Mouse (Mus musculus) liver, embryonic 15.5 days (tissue): Measurements from ENCODE around the gene Gnb1. TPM values are rescaled to one million over a fixed set of nuclear protein-coding genes. Genes with fewer than 3 reads are reported as not detected.

Source experiments
- ATAC-seq: fragments of 200-750 bp; cut with Nextera tagmentation; 2 replicates; pipeline ENCODE4 v1.8.0; 2017; ENCODE audit warnings: moderate number of reproducible peaks, mild to moderate bottlenecking, moderate library complexity; ENCODE audit not compliant: insufficient read depth
- H3K27ac ChIP-seq: fragments of 300-500 bp; sonication (generic); replicated peaks from 2 replicates; pipeline ENCODE4 v1.5.1; 2015; ENCODE audit warnings: mild to moderate bottlenecking, inconsistent platforms
- H3K27me3 ChIP-seq: fragments of 300-500 bp; sonication (generic); 2 replicates; pipeline ENCODE4 v1.6.1; 2015; ENCODE audit warnings: mild to moderate bottlenecking, inconsistent platforms
- H3K36me3 ChIP-seq: fragments of 300-500 bp; sonication (generic); replicated peaks from 2 replicates; pipeline ENCODE4 v1.6.1; 2015; ENCODE audit warnings: moderate library complexity, mild to moderate bottlenecking, inconsistent platforms
- H3K4me1 ChIP-seq: fragments of 300-500 bp; sonication (generic); replicated peaks from 2 replicates; pipeline ENCODE4 v1.6.1; 2015; ENCODE audit warnings: inconsistent platforms
- H3K4me2 ChIP-seq: fragments of 300-500 bp; sonication (generic); 2 replicates; pipeline ENCODE4 v1.6.1; 2015; ENCODE audit warnings: moderate library complexity, mild to moderate bottlenecking, inconsistent platforms
- H3K4me3 ChIP-seq: fragments of 300-500 bp; sonication (generic); replicated peaks from 2 replicates; pipeline ENCODE4 v1.5.1; 2015; ENCODE audit warnings: mild to moderate bottlenecking, inconsistent platforms
- H3K9ac ChIP-seq: fragments of 300-500 bp; sonication (generic); 2 replicates; pipeline ENCODE4 v1.6.1; 2015; ENCODE audit warnings: moderate library complexity, mild to moderate bottlenecking, inconsistent platforms
- H3K9me3 ChIP-seq: fragments of 300-500 bp; sonication (generic); replicated peaks from 2 replicates; pipeline ENCODE4 v1.6.1; 2016; ENCODE audit warnings: inconsistent platforms
- WGBS: fragments of 180-500 bp; shearing (Covaris S2); methylation state at CpG from one replicate; pipeline ENCODE4 v1.1.7; 2015; ENCODE audit warnings: mixed read lengths; ENCODE audit not compliant: insufficient replicate concordance; 5-methylcytosine and 5-hydroxymethylcytosine counted together
- polyA plus RNA-seq: library from polyadenylated mRNA; unstranded; fragments of >200 nt; fragmentation: Nextera tagmentation; extraction: Ambion mirVana; gene quantifications from 2 replicates; pipeline ENCODE4 v1.2.1, GENCODE M21; 2015

The Gnb1 gene
- polyA plus RNA-seq, 1 experiment from 2014 or later: 100 TPM

DNA sequence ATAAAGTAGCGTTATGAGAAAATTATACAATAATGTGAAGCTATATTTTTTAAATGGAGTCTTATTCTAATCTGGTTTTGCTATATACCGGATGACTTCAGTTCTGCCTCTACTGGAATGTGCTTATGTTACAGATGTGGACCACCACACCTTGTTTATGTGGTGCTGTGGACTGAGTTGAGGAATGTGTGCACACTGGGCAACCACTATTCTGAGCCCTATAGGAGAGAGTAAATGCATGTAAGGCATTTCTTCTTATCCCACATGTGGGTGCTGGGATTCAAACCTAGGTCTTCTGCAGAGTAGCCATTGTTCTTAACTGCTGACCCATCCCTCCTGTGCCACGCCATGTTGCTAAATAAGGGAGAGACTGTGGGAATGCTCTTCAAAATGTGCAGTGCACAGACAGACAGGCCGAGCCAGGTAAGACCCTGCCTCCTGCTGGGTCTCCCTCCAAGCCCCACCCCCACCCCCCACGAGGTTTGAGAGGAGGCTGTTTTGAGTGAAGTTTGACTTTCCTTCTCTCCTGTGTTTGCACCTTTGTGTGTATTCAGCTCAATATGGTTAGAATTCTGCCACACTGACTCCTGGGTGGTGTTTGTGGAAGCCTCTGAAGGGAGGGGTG lies 14.6 kb downstream of the Gnb1 start:
- H3K27me3 ChIP-seq: no peaks in the 10 kb centered on the region
- H3K36me3 ChIP-seq: no peaks in the 10 kb centered on the region
- no peak overlapping the region for H3K4me2 ChIP-seq
- peaks cover 52% of the 10 kb centered on the region for H3K4me1 ChIP-seq
- 73% methylated on average over 5 of the region's 5 CpGs for WGBS
- H3K9ac ChIP-seq: no peak overlapping the region; the same call in 1 of the 2 replicates
- no peak overlapping the region for H3K4me3 ChIP-seq
- H3K9me3 ChIP-seq: no peaks in the 10 kb centered on the region
- no peak overlapping the region for H3K27ac ChIP-seq
- ATAC-seq: no peak

DNA sequence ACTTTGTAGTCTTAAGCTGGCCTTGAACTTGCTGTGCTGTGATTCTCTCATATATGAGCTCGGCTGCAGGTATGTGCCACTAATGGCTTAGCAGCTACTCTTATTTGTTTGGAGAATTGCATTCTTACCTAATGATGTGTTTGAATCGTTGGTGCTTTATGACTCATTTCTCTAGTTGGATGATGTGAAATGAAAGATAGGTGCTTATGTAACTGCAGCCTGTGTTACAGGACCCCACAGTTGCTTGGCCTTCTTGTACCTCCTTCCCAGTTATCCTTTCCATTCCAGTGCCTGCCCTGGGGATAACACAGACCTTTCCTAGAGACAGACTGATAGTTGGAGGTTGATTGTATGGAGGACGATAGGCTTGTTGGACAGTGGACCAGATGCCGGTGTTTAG lies 17.5 kb downstream of the Gnb1 start:
- ATAC-seq: no peak
- Histone ChIP-seq H3K27me3 (no peaks in the 10 kb centered on the region), H3K27ac (no peak overlapping the region), H3K36me3 (no peaks in the 10 kb centered on the region), H3K4me2 (no peak overlapping the region), H3K9me3 (no peaks in the 10 kb centered on the region), H3K9ac (no peak overlapping the region), H3K4me1 (peaks cover 38% of the 10 kb centered on the region), H3K4me3 (no peak overlapping the region)
- 75% methylated on average over 4 of the region's 4 CpGs for WGBS

DNA sequence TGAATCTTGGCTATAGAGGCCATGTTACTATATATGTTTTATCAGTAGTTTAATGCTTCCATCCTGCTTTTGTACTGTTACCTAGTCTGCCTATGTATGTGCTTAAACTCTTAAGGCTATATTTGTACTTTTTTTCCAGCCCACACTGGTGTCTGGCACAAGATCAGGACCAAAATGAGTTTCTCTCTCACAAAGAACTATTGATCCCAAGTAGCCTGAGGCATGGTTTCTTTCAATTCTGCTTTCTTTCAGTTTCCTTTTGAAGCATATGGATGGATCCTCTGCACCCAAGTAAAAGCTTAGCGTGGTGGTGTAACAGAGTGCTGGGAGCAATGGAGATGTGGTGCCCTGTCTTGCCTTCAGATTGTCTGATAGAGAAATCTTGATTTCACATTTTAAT lies 19.8 kb downstream of the Gnb1 start:
- no peaks in the 10 kb centered on the region for H3K27me3 ChIP-seq
- H3K36me3 ChIP-seq: no peaks in the 10 kb centered on the region
- H3K4me1 ChIP-seq: peaks cover 17% of the 10 kb centered on the region
- 89% methylated on average over 1 of the region's 1 CpGs for WGBS
- ATAC-seq: no peak
- no peak overlapping the region for H3K9ac ChIP-seq
- H3K4me2 ChIP-seq: no peak overlapping the region
- H3K9me3 ChIP-seq: no peaks in the 10 kb centered on the region
- no peak overlapping the region for H3K27ac ChIP-seq
- H3K4me3 ChIP-seq: no peak overlapping the region

DNA sequence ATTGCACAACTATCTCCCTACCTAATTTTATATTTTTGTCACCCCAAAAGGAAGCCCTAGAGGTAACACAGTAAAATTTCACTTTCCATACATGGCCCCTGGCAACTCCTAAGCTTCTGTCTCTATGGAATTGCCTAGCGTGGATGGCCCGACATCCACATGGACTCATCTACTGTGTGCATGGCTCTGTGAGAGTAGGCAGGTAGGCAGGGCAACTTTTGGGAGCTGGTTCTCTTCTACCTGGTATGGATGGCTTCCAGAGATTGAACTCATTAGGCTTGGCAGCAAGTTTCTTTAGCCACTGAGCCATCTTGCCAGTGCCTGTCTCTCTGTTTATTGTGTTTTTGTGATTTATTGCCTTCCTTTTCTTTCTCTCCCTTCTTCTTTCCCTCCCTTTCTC lies 23.6 kb downstream of the Gnb1 start:
- Histone ChIP-seq H3K27me3 (no peaks in the 10 kb centered on the region), H3K9ac (no peak overlapping the region), H3K36me3 (peaks cover 3% of the 10 kb centered on the region; the same call in 1 of the 2 replicates), H3K4me1 (0 out of 2 replicates have a peak, but pooled peaks cover 5% of the 10 kb centered on the region), H3K9me3 (no peaks in the 10 kb centered on the region), H3K27ac (no peak overlapping the region), H3K4me3 (no peak overlapping the region), H3K4me2 (no peak overlapping the region)
- no peak for ATAC-seq
- 82% methylated on average over 2 of the region's 2 CpGs for WGBS

DNA sequence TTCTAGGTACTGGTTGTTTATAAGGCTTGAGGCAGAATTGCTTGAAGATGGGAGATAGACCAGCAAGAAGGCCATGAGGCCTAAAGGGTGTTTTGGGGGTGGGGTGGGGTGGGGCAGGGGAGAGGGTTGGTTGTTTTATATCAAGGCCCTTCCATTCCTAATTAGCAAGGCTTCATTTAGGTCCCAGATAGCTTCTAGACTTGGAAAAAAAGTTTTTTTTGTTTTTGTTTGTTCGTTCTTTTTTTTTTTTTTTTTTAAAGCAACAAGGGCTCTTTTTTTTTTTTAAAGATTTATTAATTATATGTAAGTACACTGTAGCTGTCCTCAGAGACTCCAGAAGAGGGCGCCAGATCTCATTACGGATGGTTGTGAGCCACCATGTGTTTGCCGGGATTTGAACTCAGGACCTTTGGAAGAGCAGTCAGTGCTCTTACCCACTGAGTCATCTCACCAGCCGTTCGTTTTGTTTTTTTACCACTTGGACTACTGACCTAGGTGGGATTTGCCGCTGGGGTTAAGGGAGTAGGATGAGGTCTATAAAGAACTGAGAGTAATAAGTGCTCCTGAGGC lies 26.9 kb downstream of the Gnb1 start:
- no peak for ATAC-seq
- Histone ChIP-seq H3K27ac (no peak overlapping the region), H3K36me3 (peaks cover 6% of the 10 kb centered on the region; the same call in 1 of the 2 replicates), H3K9ac (no peak overlapping the region), H3K4me1 (0 out of 2 replicates have a peak, but pooled peaks cover 2% of the 10 kb centered on the region), H3K9me3 (no peaks in the 10 kb centered on the region), H3K4me3 (no peak overlapping the region), H3K27me3 (no peaks in the 10 kb centered on the region), H3K4me2 (no peak overlapping the region)
- 71% methylated on average over 7 of the region's 7 CpGs for WGBS

DNA sequence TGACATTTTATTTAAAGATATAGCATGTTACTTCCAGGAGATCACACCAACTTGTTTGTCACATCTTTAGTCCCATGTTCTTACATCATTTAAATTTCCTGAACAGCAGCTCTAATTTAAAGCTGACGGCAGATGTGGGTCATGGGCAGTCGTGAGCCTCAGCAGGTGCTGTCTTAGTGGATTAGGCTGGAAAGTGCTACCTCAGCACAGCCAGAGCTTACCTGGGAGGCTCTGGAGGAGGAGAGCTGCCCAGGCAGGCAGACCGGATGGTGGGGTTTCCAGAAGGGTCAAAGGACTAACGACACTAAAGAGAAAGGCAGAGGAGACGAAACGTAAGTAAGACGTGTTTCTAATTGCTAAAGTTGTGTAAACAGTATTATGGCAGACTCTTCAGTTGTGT lies 31.2 kb downstream of the Gnb1 start:
- H3K36me3 ChIP-seq: peaks cover 12% of the 10 kb centered on the region; the same call in 1 of the 2 replicates
- no peaks in the 10 kb centered on the region for H3K27me3 ChIP-seq
- H3K27ac ChIP-seq: no peak overlapping the region
- no peak overlapping the region for H3K4me3 ChIP-seq
- no peaks in the 10 kb centered on the region for H3K9me3 ChIP-seq
- 82% methylated on average over 7 of the region's 7 CpGs for WGBS
- ATAC-seq: no peak
- no peaks in the 10 kb centered on the region for H3K4me1 ChIP-seq
- no peak overlapping the region for H3K4me2 ChIP-seq
- H3K9ac ChIP-seq: no peak overlapping the region

DNA sequence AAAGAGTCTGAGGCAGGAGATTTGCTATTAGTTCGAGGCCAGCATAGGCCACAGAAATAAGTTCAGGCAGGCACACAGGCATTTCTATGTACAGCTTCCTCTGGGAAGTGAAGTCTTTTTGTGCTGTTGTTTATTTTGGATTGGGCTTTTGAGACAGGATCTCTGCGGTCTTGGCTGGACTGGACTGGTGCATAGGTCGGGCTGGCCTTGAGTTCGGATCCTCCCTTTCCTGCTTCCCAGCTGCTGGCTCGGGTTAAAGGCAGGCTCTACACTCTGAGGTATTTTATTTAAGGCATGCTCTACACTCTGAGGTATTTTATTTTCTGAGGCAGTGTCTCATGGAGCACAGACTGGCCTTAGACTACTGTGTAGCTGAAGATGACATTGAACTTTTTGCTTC lies 34.6 kb downstream of the Gnb1 start:
- no peak for ATAC-seq
- H3K4me2 ChIP-seq: no peak overlapping the region
- no peak overlapping the region for H3K27ac ChIP-seq
- no peaks in the 10 kb centered on the region for H3K27me3 ChIP-seq
- no peaks in the 10 kb centered on the region for H3K9me3 ChIP-seq
- WGBS: 73% methylated on average over 5 of the region's 5 CpGs
- no peaks in the 10 kb centered on the region for H3K4me1 ChIP-seq
- H3K4me3 ChIP-seq: no peak overlapping the region
- H3K36me3 ChIP-seq: peaks cover 36% of the 10 kb centered on the region
- no peak overlapping the region for H3K9ac ChIP-seq

DNA sequence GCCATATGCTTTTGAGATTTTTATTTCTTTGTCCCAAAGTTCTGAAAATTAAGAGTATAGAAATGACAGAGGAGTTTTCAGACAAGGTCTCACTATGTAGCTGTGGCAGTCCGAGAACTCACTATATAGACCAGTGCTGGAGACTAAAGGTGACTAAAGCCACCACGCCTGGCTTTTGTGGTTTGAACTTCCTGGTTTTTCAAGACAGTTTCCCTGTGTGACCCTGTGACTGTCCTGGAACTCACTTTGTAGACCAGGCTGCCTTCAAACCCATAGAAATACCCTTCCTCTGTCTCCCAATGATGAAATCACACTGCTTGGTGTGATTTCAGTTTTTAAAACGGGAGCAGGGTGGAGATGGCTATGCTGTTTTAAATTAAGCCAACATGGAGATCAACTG lies 38.1 kb downstream of the Gnb1 start:
- H3K36me3 ChIP-seq: peaks cover 55% of the 10 kb centered on the region
- H3K27me3 ChIP-seq: no peaks in the 10 kb centered on the region
- H3K9me3 ChIP-seq: no peaks in the 10 kb centered on the region
- no peak overlapping the region for H3K4me2 ChIP-seq
- H3K4me3 ChIP-seq: no peak overlapping the region
- no peak for ATAC-seq
- H3K4me1 ChIP-seq: no peaks in the 10 kb centered on the region
- H3K9ac ChIP-seq: no peak overlapping the region
- no peak overlapping the region for H3K27ac ChIP-seq
- WGBS: 56% methylated on average over 3 of the region's 3 CpGs

DNA sequence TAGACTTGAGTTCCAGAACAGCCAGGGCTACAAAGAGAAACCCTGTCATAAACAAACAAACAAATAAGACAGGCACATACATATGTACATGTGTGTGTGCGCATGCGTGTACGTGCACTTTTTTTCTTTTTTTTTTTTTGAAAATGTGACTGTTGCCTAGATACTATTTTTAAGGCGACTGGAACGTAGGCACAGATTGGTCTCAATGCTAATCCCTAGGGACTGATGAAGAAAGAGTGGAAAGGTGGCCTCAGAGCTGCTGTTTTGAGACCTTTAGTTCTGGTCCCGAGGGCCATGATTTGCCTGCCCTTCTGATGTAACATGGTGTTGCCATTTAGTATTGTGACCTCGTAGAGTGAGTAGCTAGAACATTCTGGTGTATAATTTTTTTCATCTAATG lies 58.8 kb downstream of the Gnb1 start:
- Histone ChIP-seq H3K27ac (no peak overlapping the region), H3K36me3 (peaks cover 66% of the 10 kb centered on the region)
- 89% methylated on average over 7 of the region's 7 CpGs for WGBS

DNA sequence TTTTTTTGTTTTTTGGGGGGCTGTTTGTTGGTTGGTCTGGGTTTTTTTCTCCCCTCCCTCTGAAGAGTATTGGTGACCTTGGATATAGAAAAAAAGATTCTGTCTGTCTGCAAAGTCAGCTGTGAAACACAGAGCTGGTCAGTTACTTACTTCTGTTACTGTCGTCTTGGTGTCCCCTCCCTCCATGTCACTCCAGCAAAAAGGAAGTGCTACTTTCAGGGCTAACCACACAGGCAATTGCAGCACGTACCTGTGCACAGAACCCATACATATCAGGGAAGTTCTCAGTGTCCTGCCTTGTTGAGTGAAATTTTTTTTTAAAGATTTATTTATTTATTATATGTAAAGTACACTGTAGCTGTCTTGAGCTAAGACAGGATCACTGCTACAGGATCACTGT lies 59.3 kb downstream of the Gnb1 start:
- H3K36me3 ChIP-seq: peaks cover 67% of the 10 kb centered on the region

More for the DNA sequence above, 58.8 kb downstream of the Gnb1 start:
- Histone ChIP-seq H3K4me3 (no peak overlapping the region), H3K4me2 (no peak overlapping the region), H3K27me3 (no peaks in the 10 kb centered on the region), H3K9ac (no peak overlapping the region), H3K4me1 (no peaks in the 10 kb centered on the region; the same call in 1 of the 2 replicates), H3K9me3 (no peaks in the 10 kb centered on the region)
- no peak for ATAC-seq

DNA sequence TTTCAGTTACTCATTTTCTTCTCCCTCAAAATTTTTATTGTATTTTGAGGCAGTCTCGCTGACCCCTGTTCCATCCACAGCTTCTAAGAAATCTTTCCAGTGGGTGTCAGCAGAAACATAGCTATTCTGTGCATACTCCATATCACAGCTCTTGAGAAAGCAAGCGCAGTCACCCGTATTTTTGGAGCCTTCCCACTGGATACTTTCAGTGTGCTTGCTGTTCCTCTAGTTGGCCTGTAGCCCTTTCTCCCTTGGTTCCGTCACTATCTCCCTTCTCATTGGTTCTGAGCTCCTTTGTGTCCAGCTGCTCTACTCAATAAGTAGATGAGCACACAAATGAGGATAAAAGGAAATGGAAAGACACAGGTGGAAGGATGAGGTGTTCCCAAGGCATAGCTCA lies 59.9 kb downstream of the Gnb1 start:
- peaks cover 68% of the 10 kb centered on the region for H3K36me3 ChIP-seq
- no peak overlapping the region for H3K4me2 ChIP-seq
- H3K27ac ChIP-seq: no peak overlapping the region
- WGBS: 81% methylated on average over 4 of the region's 4 CpGs
- H3K9ac ChIP-seq: no peak overlapping the region
- no peaks in the 10 kb centered on the region; the same call in 1 of the 2 replicates for H3K4me1 ChIP-seq
- ATAC-seq: no peak
- H3K27me3 ChIP-seq: no peaks in the 10 kb centered on the region
- H3K4me3 ChIP-seq: no peak overlapping the region
- H3K9me3 ChIP-seq: no peaks in the 10 kb centered on the region

More for the DNA sequence above, 59.3 kb downstream of the Gnb1 start:
- 28% methylated on average over 2 of the region's 2 CpGs for WGBS
- ATAC-seq: no peak
- no peak overlapping the region for H3K27ac ChIP-seq
- H3K9ac ChIP-seq: no peak overlapping the region
- H3K9me3 ChIP-seq: no peaks in the 10 kb centered on the region
- H3K27me3 ChIP-seq: no peaks in the 10 kb centered on the region
- no peaks in the 10 kb centered on the region; the same call in 1 of the 2 replicates for H3K4me1 ChIP-seq
- no peak overlapping the region for H3K4me2 ChIP-seq
- H3K4me3 ChIP-seq: no peak overlapping the region
